Mouse (Mus musculus) heart, postnatal 0 days (tissue): ENCODE results near the gene Nkain4.

Experiments used
- CTCF ChIP-seq: IDR thresholded peaks from 2 replicates; pipeline ENCODE4 v1.5.1; 2016; ENCODE audit warnings: antibody characterized with exemption, control low read depth, low read depth
- EP300 ChIP-seq: IDR thresholded peaks from 2 replicates; pipeline ENCODE4 v1.6.1; 2016; ENCODE audit warnings: antibody characterized with exemption, low read depth

DNA sequence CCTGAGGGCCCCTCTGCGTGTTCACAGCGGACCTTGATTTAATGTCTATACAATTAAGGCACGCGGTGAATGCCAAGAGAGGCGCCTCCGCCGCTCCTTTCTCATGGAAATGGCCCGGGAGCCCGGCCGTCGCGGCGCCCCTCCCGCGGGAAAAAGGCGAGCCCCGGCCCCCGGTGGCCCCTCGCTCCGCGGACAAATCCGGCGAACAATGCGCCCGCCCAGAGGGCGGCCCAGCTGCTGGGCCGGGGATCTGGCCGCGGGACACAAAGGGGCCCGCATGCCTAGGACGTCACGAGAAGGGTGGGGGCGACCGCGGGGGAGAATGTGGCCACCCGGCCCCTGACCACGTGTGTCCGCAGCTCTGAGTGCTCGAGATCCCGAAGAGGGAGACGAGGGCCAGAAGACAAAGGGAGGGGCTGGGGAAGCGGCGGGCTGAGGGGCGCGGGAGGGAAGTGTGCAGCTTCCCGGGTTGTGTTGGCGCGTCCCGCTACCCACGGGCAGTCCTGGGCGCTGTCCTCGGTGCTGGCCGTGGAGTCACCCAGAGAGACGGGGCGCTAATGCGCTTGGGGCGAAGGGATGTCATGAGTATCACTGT is 60.4 kb downstream of the Nkain4 start:
- TF ChIP-seq CTCF: no peak
- no peak for TF ChIP-seq EP300
